12 mouse cellular contexts compared by ENCODE assay signal in genomic region chr9:122205543-122206200, GRCm38 (mm10).
DNase-seq lines count a peak whose midpoint lies in the region; TF ChIP-seq lines count a peak whose summit lies in the region.
"Had no signal": no experiment of that assay in that cellular context is flagged by ENCODE, and none has a peak within 500 bp of the region (broad histone marks: within the 10 kb centered on the region; RNA-seq: fewer than 3 reads in every experiment).

No protein-coding gene starts in this region.

- H3K4me3 ChIP-seq in heart, adult 2 months: no peak overlapping the region
- H3K4me3 ChIP-seq: erythroblast, embryonic 14.5 days had no signal

- peak; percentile 57 to 63 for DNase-seq in cerebellum, postnatal 10 days
- no peak for DNase-seq in cerebellum, postnatal 36 days
- peak; percentile 40 to 54 for DNase-seq in kidney, postnatal 4 days
- no peak for DNase-seq in kidney, adult 9 months
- peak; percentile 39 to 41 for DNase-seq in heart, adult 2 months
- DNase-seq in lung, postnatal 10 days: peak; percentile 84
- DNase-seq in retina, embryonic 14.5 days (ENCODE audit: low spot score): no peak
- DNase-seq in thymus, adult 18-20 months: no peak
- DNase-seq: gastrocnemius, postnatal 25 days; liver had no signal

- H3K9ac ChIP-seq in heart, adult 2 months (ENCODE audit: low read depth, low read length): no peak overlapping the region

- TF ChIP-seq POLR2A in heart, adult 2 months (IDR thresholded peaks at IDR 0.05; ENCODE audit: insufficient read depth, low read depth, low read length): no peak

- H3K27me3 ChIP-seq in heart, adult 2 months (ENCODE audit: control insufficient read depth, insufficient read depth, low read length): no peaks in the 10 kb centered on the region

- no peak for TF ChIP-seq EP300 in heart, adult 2 months (IDR thresholded peaks at IDR 0.05; ENCODE audit: insufficient read depth, low read depth, low read length)

- no peaks in the 10 kb centered on the region for H3K79me2 ChIP-seq in heart, adult 2 months (replicated peaks; ENCODE audit: control insufficient read depth, insufficient read depth, low read length)

- H3K27ac ChIP-seq in heart, adult 2 months: no peak overlapping the region; the same call in 1 of the 2 replicates
- H3K27ac ChIP-seq: hindbrain, postnatal 0 days had no signal

- H3K4me1 ChIP-seq in heart, adult 2 months (ENCODE audit: control insufficient read depth, insufficient read depth, low read length): peaks cover 5% of the 10 kb centered on the region

- TF ChIP-seq CTCF in heart, adult 2 months (IDR thresholded peaks at IDR 0.05): no peak

- H3K36me3 ChIP-seq in heart, adult 2 months (ENCODE audit: control insufficient read depth, insufficient read depth, low read length): no peaks in the 10 kb centered on the region

- WGBS in heart, adult 2 months: 34% methylated on average over 11 of the region's 11 CpGs

- intact Hi-C loops in heart, adult 2 months (cut with DNase I): no loop called here

Comparison
In these comparisons a context has a peak if more than half of its experiments do, and no peak if none do; other contexts are left out.
1. DNase-seq: peak in cerebellum, postnatal 10 days (2 of 2), kidney, postnatal 4 days (2 of 2), heart, adult 2 months (2 of 2) and lung, postnatal 10 days (single experiment); none in cerebellum, postnatal 36 days (0 of 2), kidney, adult 9 months (single experiment), retina, embryonic 14.5 days (single experiment) and thymus, adult 18-20 months (0 of 2).